Mouse (Mus musculus) hindbrain, embryonic 14.5 days (tissue): ENCODE data around the gene Pdgfb. TPM values are rescaled to one million over a fixed set of nuclear protein-coding genes. Genes with fewer than 3 reads are reported as not detected.

Experiments
- ATAC-seq: fragments of 200-750 bp; cut with Nextera tagmentation; 2 replicates; pipeline ENCODE4 v1.8.0; 2017; ENCODE audit warnings: moderate number of reproducible peaks, mild to moderate bottlenecking, moderate TSS enrichment, moderate library complexity; ENCODE audit not compliant: low FRiP score
- DNase-seq: peaks from one replicate; pipeline ENCODE4 v3.0.0-alpha.2; 2015; ENCODE audit warnings: low spot score
- H3K27ac ChIP-seq: fragments of 300-500 bp; sonication (generic); 2 replicates; pipeline ENCODE4 v1.5.1; 2014; ENCODE audit warnings: mild to moderate bottlenecking, moderate library complexity
- H3K27me3 ChIP-seq: fragments of 300-500 bp; sonication (generic); 2 replicates; pipeline ENCODE4 v1.6.1; 2014; ENCODE audit warnings: mild to moderate bottlenecking, low read length, mixed read lengths; ENCODE audit not compliant: control insufficient read depth, insufficient read depth
- H3K36me3 ChIP-seq: fragments of 300-500 bp; sonication (generic); replicated peaks from 2 replicates; pipeline ENCODE4 v1.6.1; 2014; ENCODE audit not compliant: control insufficient read depth, insufficient read depth
- H3K4me1 ChIP-seq: fragments of 300-500 bp; sonication (generic); replicated peaks from 2 replicates; pipeline ENCODE4 v1.6.1; 2014; ENCODE audit warnings: antibody characterized with exemption, low read length, mixed read lengths; ENCODE audit not compliant: control insufficient read depth, insufficient read depth
- H3K4me2 ChIP-seq: fragments of 300-500 bp; sonication (generic); replicated peaks from 2 replicates; pipeline ENCODE4 v1.6.1; 2014; ENCODE audit warnings: mild to moderate bottlenecking, moderate library complexity
- H3K4me3 ChIP-seq: fragments of 300-500 bp; sonication (generic); replicated peaks from 2 replicates; pipeline ENCODE4 v1.5.1; 2014; ENCODE audit warnings: mild to moderate bottlenecking, low read length
- H3K9ac ChIP-seq: fragments of 300-500 bp; sonication (generic); 2 replicates; pipeline ENCODE4 v1.6.1; 2014
- H3K9me3 ChIP-seq: fragments of 300-500 bp; sonication (generic); 2 replicates; pipeline ENCODE4 v1.6.1; 2016; ENCODE audit warnings: low read length; ENCODE audit not compliant: control insufficient read depth
- WGBS: fragments of 180-500 bp; shearing (Covaris S2); extraction: QIAGEN DNeasy Blood & Tissue Kit; methylation state at CpG from one replicate; pipeline ENCODE4 v1.1.7; 2014; 5-methylcytosine and 5-hydroxymethylcytosine counted together
- polyA plus RNA-seq: library from polyadenylated mRNA; unstranded; fragments of >200 nt; fragmentation: Nextera tagmentation; extraction: Ambion mirVana; gene quantifications from 2 replicates; pipeline ENCODE4 v1.2.1, GENCODE M21; 2014

Pdgfb gene
- polyA plus RNA-seq, 1 experiment from 2014 or later: 7.3 TPM

- no peak for ATAC-seq
- H3K27me3 ChIP-seq: no peaks in the 10 kb centered on the region
Observed at GRCm38 (mm10) chr15:80005436-80005835, 9.3 kb downstream of the Pdgfb start.

GRCm38 (mm10) chr15:80004644-80005340 is 10.0 kb downstream of the Pdgfb start:
- Histone ChIP-seq H3K27ac (no peak overlapping the region), H3K4me3 (no peak overlapping the region), H3K4me1 (peaks cover 12% of the 10 kb centered on the region; the same call in 1 of the 2 replicates), H3K36me3 (no peaks in the 10 kb centered on the region), H3K27me3 (no peaks in the 10 kb centered on the region), H3K9me3 (no peaks in the 10 kb centered on the region), H3K4me2 (no peak overlapping the region), H3K9ac (no peak overlapping the region)
- ATAC-seq (no peak; the same call in 1 of the 2 replicates), DNase-seq (no peak)
- WGBS: 19% methylated on average over 14 of the region's 14 CpGs

More at GRCm38 (mm10) chr15:80005436-80005835, 9.3 kb downstream of the Pdgfb start:
- Histone ChIP-seq H3K36me3 (no peaks in the 10 kb centered on the region), H3K4me2 (no peak overlapping the region), H3K4me3 (no peak overlapping the region), H3K27ac (no peak overlapping the region), H3K9me3 (no peaks in the 10 kb centered on the region), H3K4me1 (peaks cover 12% of the 10 kb centered on the region; the same call in 1 of the 2 replicates), H3K9ac (no peak overlapping the region)
- no peak for DNase-seq
- WGBS: 72% methylated on average over 10 of the region's 10 CpGs

GRCm38 (mm10) chr15:80003581-80003980 is 11.2 kb downstream of the Pdgfb start:
- Histone ChIP-seq H3K9ac (no peak overlapping the region), H3K4me2 (no peak overlapping the region), H3K9me3 (no peaks in the 10 kb centered on the region), H3K27me3 (no peaks in the 10 kb centered on the region), H3K36me3 (no peaks in the 10 kb centered on the region), H3K4me3 (no peak overlapping the region), H3K27ac (no peak overlapping the region; the same call in 1 of the 2 replicates), H3K4me1 (peaks cover 12% of the 10 kb centered on the region; the same call in 1 of the 2 replicates)
- ATAC-seq (no peak), DNase-seq (no peak)
- WGBS: 37% methylated on average over 2 of the region's 2 CpGs

- Histone ChIP-seq H3K9ac (no peak overlapping the region), H3K36me3 (no peaks in the 10 kb centered on the region), H3K4me3 (no peak overlapping the region), H3K27me3 (no peaks in the 10 kb centered on the region), H3K4me1 (peaks cover 12% of the 10 kb centered on the region; the same call in 1 of the 2 replicates), H3K9me3 (no peaks in the 10 kb centered on the region), H3K27ac (no peak overlapping the region), H3K4me2 (no peak overlapping the region)
- no peak for ATAC-seq
- WGBS: 93% methylated on average over 23 of the region's 23 CpGs
- DNase-seq: no peak
Observed at GRCm38 (mm10) chr15:80001601-80002000, 13.2 kb downstream of the Pdgfb start.

GRCm38 (mm10) chr15:80000694-80001093 is 14.1 kb downstream of the Pdgfb start:
- 40% methylated on average over 8 of the region's 8 CpGs for WGBS
- Histone ChIP-seq H3K27me3 (no peaks in the 10 kb centered on the region), H3K4me1 (peaks cover 12% of the 10 kb centered on the region; the same call in 1 of the 2 replicates), H3K4me3 (no peak overlapping the region), H3K9me3 (no peaks in the 10 kb centered on the region), H3K27ac (no peak overlapping the region), H3K36me3 (no peaks in the 10 kb centered on the region), H3K9ac (no peak overlapping the region), H3K4me2 (no peak overlapping the region)
- ATAC-seq (no peak), DNase-seq (no peak)

GRCm38 (mm10) chr15:79997988-79998387 is 16.8 kb downstream of the Pdgfb start:
- Histone ChIP-seq H3K27me3 (no peaks in the 10 kb centered on the region), H3K9ac (no peak overlapping the region), H3K4me3 (no peak overlapping the region), H3K36me3 (no peaks in the 10 kb centered on the region), H3K9me3 (no peaks in the 10 kb centered on the region), H3K4me2 (no peak overlapping the region), H3K4me1 (no peaks in the 10 kb centered on the region), H3K27ac (no peak overlapping the region)
- DNase-seq (no peak), ATAC-seq (no peak)
- 54% methylated on average over 3 of the region's 3 CpGs for WGBS

GRCm38 (mm10) chr15:79996781-79997180 is 18.0 kb downstream of the Pdgfb start:
- H3K36me3 ChIP-seq: no peaks in the 10 kb centered on the region
- whole genome bisulfite sequencing: 94% methylated on average over 11 of the region's 11 CpGs
- H3K9ac ChIP-seq: no peak overlapping the region
- DNase-seq (no peak), ATAC-seq (no peak)
- H3K27ac ChIP-seq: no peak overlapping the region
- no peaks in the 10 kb centered on the region for H3K4me1 ChIP-seq
- no peaks in the 10 kb centered on the region for H3K9me3 ChIP-seq
- H3K4me2 ChIP-seq: no peak overlapping the region
- H3K27me3 ChIP-seq: no peaks in the 10 kb centered on the region
- H3K4me3 ChIP-seq: no peak overlapping the region

- no peak overlapping the region for H3K27ac ChIP-seq
- no peaks in the 10 kb centered on the region for H3K4me1 ChIP-seq
- DNase-seq (no peak), ATAC-seq (no peak)
- H3K27me3 ChIP-seq: no peaks in the 10 kb centered on the region
- no peaks in the 10 kb centered on the region for H3K9me3 ChIP-seq
- WGBS: 92% methylated on average over 7 of the region's 7 CpGs
- H3K4me3 ChIP-seq: no peak overlapping the region
- no peaks in the 10 kb centered on the region for H3K36me3 ChIP-seq
- no peak overlapping the region for H3K4me2 ChIP-seq
- no peak overlapping the region for H3K9ac ChIP-seq
Observed at GRCm38 (mm10) chr15:79995552-79995951, 19.2 kb downstream of the Pdgfb start.

- H3K27ac ChIP-seq: no peak overlapping the region
- no peaks in the 10 kb centered on the region for H3K9me3 ChIP-seq
Observed at GRCm38 (mm10) chr15:79994566-79994965, 20.2 kb downstream of the Pdgfb start.

More at GRCm38 (mm10) chr15:79994566-79994965, 20.2 kb downstream of the Pdgfb start:
- Histone ChIP-seq H3K4me2 (no peak overlapping the region), H3K4me1 (no peaks in the 10 kb centered on the region), H3K9ac (no peak overlapping the region), H3K36me3 (no peaks in the 10 kb centered on the region), H3K4me3 (no peak overlapping the region), H3K27me3 (no peaks in the 10 kb centered on the region)
- 90% methylated on average over 4 of the region's 4 CpGs for WGBS
- ATAC-seq (no peak), DNase-seq (no peak)
